Mouse (Mus musculus): ENCODE results near the gene Pde4b. TPM values are rescaled to one million over a fixed set of nuclear protein-coding genes. Genes with fewer than 3 reads are reported as not detected.
A peak's percentile ranks its signal among the peaks of the same experiment; 100 is the strongest.
"Not testable (repeated sequence)": the region's sequence is repeated elsewhere in the genome, so short reads cannot be mapped to it uniquely, and the experiment has no call there.

Pde4b gene
- polyA plus RNA-seq, 1 experiment: 87.4 TPM

GRCm38 (mm10) chr4:102491468-102492123 is 404.3 kb downstream of the Pde4b start:
- no peak overlapping the region for H3K27ac ChIP-seq (ENCODE audit: insufficient read depth, low read length)
- H3K4me1 ChIP-seq (ENCODE audit: control insufficient read depth, insufficient read depth, low read length): peaks cover 1% of the 10 kb centered on the region
- H3K4me3 ChIP-seq (ENCODE audit: insufficient read depth, low read length): no peak overlapping the region
- TF ChIP-seq CTCF (IDR thresholded peaks at IDR 0.05; ENCODE audit: extremely low read depth, insufficient read depth, low read length) (no peak), POLR2A (IDR thresholded peaks at IDR 0.05; ENCODE audit: extremely low read depth, insufficient read depth, low read length) (no peak)

- peaks cover 1% of the 10 kb centered on the region for H3K4me1 ChIP-seq (ENCODE audit: control insufficient read depth, insufficient read depth, low read length)
- TF ChIP-seq CTCF (IDR thresholded peaks at IDR 0.05; ENCODE audit: extremely low read depth, insufficient read depth, low read length) (no peak), POLR2A (IDR thresholded peaks at IDR 0.05; ENCODE audit: extremely low read depth, insufficient read depth, low read length) (no peak)
Observed at GRCm38 (mm10) chr4:102492911-102493310, 405.6 kb downstream of the Pde4b start.

GRCm38 (mm10) chr4:102493342-102494128 is 406.2 kb downstream of the Pde4b start:
- Histone ChIP-seq H3K27ac (ENCODE audit: insufficient read depth, low read length) (no peak overlapping the region), H3K4me1 (ENCODE audit: control insufficient read depth, insufficient read depth, low read length) (peaks cover 1% of the 10 kb centered on the region), H3K4me3 (ENCODE audit: insufficient read depth, low read length) (no peak overlapping the region)
- TF ChIP-seq POLR2A (IDR thresholded peaks at IDR 0.05; ENCODE audit: extremely low read depth, insufficient read depth, low read length) (no peak), CTCF (IDR thresholded peaks at IDR 0.05; ENCODE audit: extremely low read depth, insufficient read depth, low read length) (peak; percentile 38)

More at GRCm38 (mm10) chr4:102492911-102493310, 405.6 kb downstream of the Pde4b start:
- H3K27ac ChIP-seq (ENCODE audit: insufficient read depth, low read length): no peak overlapping the region
- H3K4me3 ChIP-seq (ENCODE audit: insufficient read depth, low read length): no peak overlapping the region

GRCm38 (mm10) chr4:102494203-102494602 is 406.9 kb downstream of the Pde4b start:
- not testable (repeated sequence) for H3K27ac ChIP-seq (ENCODE audit: insufficient read depth, low read length); H3K4me1 ChIP-seq (ENCODE audit: control insufficient read depth, insufficient read depth, low read length); H3K4me3 ChIP-seq (ENCODE audit: insufficient read depth, low read length)

GRCm38 (mm10) chr4:102495001-102495400 is 407.7 kb downstream of the Pde4b start:
- no peak for TF ChIP-seq CTCF (IDR thresholded peaks at IDR 0.05; ENCODE audit: extremely low read depth, insufficient read depth, low read length)
- no peak overlapping the region for H3K27ac ChIP-seq (ENCODE audit: insufficient read depth, low read length)

GRCm38 (mm10) chr4:102495474-102495873 is 408.1 kb downstream of the Pde4b start:
- H3K4me1 ChIP-seq (ENCODE audit: control insufficient read depth, insufficient read depth, low read length): peaks cover 1% of the 10 kb centered on the region
- H3K27ac ChIP-seq (ENCODE audit: insufficient read depth, low read length): no peak overlapping the region
- no peak overlapping the region for H3K4me3 ChIP-seq (ENCODE audit: insufficient read depth, low read length)
- TF ChIP-seq CTCF (IDR thresholded peaks at IDR 0.05; ENCODE audit: extremely low read depth, insufficient read depth, low read length): no peak
- no peak for TF ChIP-seq POLR2A (IDR thresholded peaks at IDR 0.05; ENCODE audit: extremely low read depth, insufficient read depth, low read length)

More at GRCm38 (mm10) chr4:102495001-102495400, 407.7 kb downstream of the Pde4b start:
- peaks cover 1% of the 10 kb centered on the region for H3K4me1 ChIP-seq (ENCODE audit: control insufficient read depth, insufficient read depth, low read length)
- no peak overlapping the region for H3K4me3 ChIP-seq (ENCODE audit: insufficient read depth, low read length)

- Histone ChIP-seq H3K27ac (ENCODE audit: insufficient read depth, low read length) (no peak overlapping the region), H3K4me1 (ENCODE audit: control insufficient read depth, insufficient read depth, low read length) (peaks cover 1% of the 10 kb centered on the region), H3K4me3 (ENCODE audit: insufficient read depth, low read length) (no peak overlapping the region)
- no peak for TF ChIP-seq CTCF (IDR thresholded peaks at IDR 0.05; ENCODE audit: extremely low read depth, insufficient read depth, low read length)
- TF ChIP-seq POLR2A (IDR thresholded peaks at IDR 0.05; ENCODE audit: extremely low read depth, insufficient read depth, low read length): no peak
Observed at GRCm38 (mm10) chr4:102496269-102497177, 409.2 kb downstream of the Pde4b start.

- no peak for TF ChIP-seq CTCF (IDR thresholded peaks at IDR 0.05; ENCODE audit: extremely low read depth, insufficient read depth, low read length)
- TF ChIP-seq POLR2A (IDR thresholded peaks at IDR 0.05; ENCODE audit: extremely low read depth, insufficient read depth, low read length): no peak
- Histone ChIP-seq H3K4me3 (ENCODE audit: insufficient read depth, low read length) (no peak overlapping the region), H3K4me1 (ENCODE audit: control insufficient read depth, insufficient read depth, low read length) (peaks cover 1% of the 10 kb centered on the region), H3K27ac (ENCODE audit: insufficient read depth, low read length) (no peak overlapping the region)
Observed at GRCm38 (mm10) chr4:102497221-102497620, 409.9 kb downstream of the Pde4b start.

GRCm38 (mm10) chr4:102498169-102498919 is 411.0 kb downstream of the Pde4b start:
- TF ChIP-seq CTCF (IDR thresholded peaks at IDR 0.05; ENCODE audit: extremely low read depth, insufficient read depth, low read length) (no peak), POLR2A (IDR thresholded peaks at IDR 0.05; ENCODE audit: extremely low read depth, insufficient read depth, low read length) (no peak)
- no peak overlapping the region for H3K27ac ChIP-seq (ENCODE audit: insufficient read depth, low read length)
- H3K4me1 ChIP-seq (ENCODE audit: control insufficient read depth, insufficient read depth, low read length): peaks cover 1% of the 10 kb centered on the region
- no peak overlapping the region for H3K4me3 ChIP-seq (ENCODE audit: insufficient read depth, low read length)
